Mouse (Mus musculus): ENCODE data around the gene Olfr1370. TPM values are rescaled to one million over a fixed set of nuclear protein-coding genes. Genes with fewer than 3 reads are reported as not detected.

Gene Olfr1370
- total RNA-seq (2023), result not detected in 4 replicates

GRCm38 (mm10) chr13:21074847-21075246 is at the start of gene Olfr1370:
Gene Olfr1370 (minus strand): TSS chr13:21074947.

DNA sequence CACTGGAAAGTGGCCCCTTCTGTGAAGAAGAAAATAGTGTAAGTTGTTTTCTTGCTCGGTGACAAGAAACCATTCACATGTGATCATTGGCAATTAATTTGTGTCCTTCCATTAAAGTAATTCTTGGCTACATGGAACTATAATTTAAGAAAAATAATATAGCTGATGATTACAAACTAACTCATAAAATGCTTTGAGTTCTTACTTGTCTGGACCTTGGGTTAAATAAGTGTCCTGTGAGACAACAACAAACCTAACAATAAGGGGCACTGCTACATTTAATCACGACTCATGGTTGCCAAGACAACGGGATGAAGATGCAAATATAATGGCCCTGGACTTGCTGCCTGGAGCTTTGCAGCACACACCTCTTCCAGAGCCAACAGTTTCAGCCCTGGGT is 36.4 kb upstream of the Olfr1370 start, which contains the start of gene Olfr1369-ps1:
Gene Olfr1369-ps1, plus strand, starts transcription at position 301 of the 400 bp plus-strand sequence.

Other genes with a start within 250 kb of the Olfr1370 start
- gene Olfr1369-ps1, start 36.5 kb upstream of the Olfr1370 start, total RNA-seq (2023), result 0.21 TPM in 1 of 4 replicates, not detected in the others
- gene Olfr263, start 54.7 kb upstream of the Olfr1370 start, total RNA-seq (2023), result not detected in 4 replicates
- gene Olfr1368, start 70.9 kb upstream of the Olfr1370 start, total RNA-seq (2023), result not detected in 4 replicates
- gene Trim27, start 104.5 kb upstream of the Olfr1370 start, total RNA-seq (2023), result 82.2 to 84.7 TPM (median 82.9 TPM) in 4 replicates
- gene Gpx5, start 217.8 kb upstream of the Olfr1370 start, total RNA-seq (2023), result not detected in 4 replicates
- not detected in 4 replicates for gene Gpx6, start 237.2 kb upstream of the Olfr1370 start, total RNA-seq (2023)